Mouse (Mus musculus) kidney, adult 2 months (tissue): ENCODE data around the gene Med15.

Source experiments
- CTCF ChIP-seq: fragments of 200-500 bp; conservative IDR thresholded peaks from 2 replicates; pipeline ENCODE4 v1.5.1; 2011; ENCODE audit warnings: low read depth, mild to moderate bottlenecking, control low read depth, low read length, moderate library complexity, mixed read lengths; ENCODE audit not compliant: insufficient read depth, insufficient read length
- POLR2A ChIP-seq: fragments of 200-500 bp; IDR thresholded peaks from one replicate; pipeline ENCODE4 v1.6.1; 2011; ENCODE audit warnings: low read depth, low read length, control low read depth

- TF ChIP-seq CTCF (no peak), POLR2A (peak; percentile 43)
Measured at GRCm38 (mm10) chr16:17759344-17759773, 26.7 kb upstream of the Med15 start, which contains the start of gene Klhl22.
